Comparison of ENCODE assay signal across 15 mouse cellular contexts in genomic region chrX:99396180-99396579, GRCm38 (mm10).
DNase-seq lines count a peak whose midpoint lies in the region; ATAC-seq and TF ChIP-seq lines count a peak whose summit lies in the region.
"Had no signal": no experiment of that assay in that cellular context is flagged by ENCODE, and none has a peak within 500 bp of the region (broad histone marks: within the 10 kb centered on the region; RNA-seq: fewer than 3 reads in every experiment).

No protein-coding gene starts in this region.

- no peaks in the 10 kb centered on the region for H3K4me1 ChIP-seq in heart, adult 2 months (ENCODE audit: control insufficient read depth, insufficient read depth, low read length)
- no peaks in the 10 kb centered on the region for H3K4me1 ChIP-seq in lung, postnatal 0 days (ENCODE audit: insufficient read depth, low read depth, low read length)
- H3K4me1 ChIP-seq in embryonic facial prominence, embryonic 12.5 days, result peaks cover 10% of the 10 kb centered on the region
- peaks cover 30% of the 10 kb centered on the region for H3K4me1 ChIP-seq in limb, embryonic 12.5 days (replicated peaks)
- 0 out of 2 replicates have a peak, but pooled peaks cover 4% of the 10 kb centered on the region for H3K4me1 ChIP-seq in heart, embryonic 11.5 days (ENCODE audit: control insufficient read depth, insufficient read depth, low read length)
- H3K4me1 ChIP-seq: liver, embryonic 15.5 days had no signal

- no peak for TF ChIP-seq CTCF in heart, adult 2 months (IDR thresholded peaks at IDR 0.05)
- no peak for TF ChIP-seq CTCF in lung, postnatal 0 days (IDR thresholded peaks at IDR 0.05)

- H3K27ac ChIP-seq in heart, adult 2 months, result no peak overlapping the region
- H3K27ac ChIP-seq in lung, postnatal 0 days (ENCODE audit: low read length), result no peak overlapping the region
- H3K27ac ChIP-seq in embryonic facial prominence, embryonic 12.5 days, result peak overlapping the region; percentile 54
- H3K27ac ChIP-seq in limb, embryonic 12.5 days, result peak overlapping the region; percentile 76; the same call in 1 of the 2 replicates
- no peak overlapping the region for H3K27ac ChIP-seq in heart, embryonic 11.5 days (ENCODE audit: low read depth, low read length)
- H3K27ac ChIP-seq: left cerebral cortex, adult 2 months; liver, embryonic 15.5 days; midbrain, embryonic 12.5 days had no signal

- TF ChIP-seq EP300 in heart, adult 2 months (IDR thresholded peaks at IDR 0.05; ENCODE audit: insufficient read depth, low read depth, low read length), result no peak
- no peak for TF ChIP-seq EP300 in lung, postnatal 0 days (IDR thresholded peaks at IDR 0.05)

- no peaks in the 10 kb centered on the region for H3K36me3 ChIP-seq in heart, adult 2 months (ENCODE audit: control insufficient read depth, insufficient read depth, low read length)
- H3K36me3 ChIP-seq in lung, postnatal 0 days (ENCODE audit: insufficient read depth, low read length), result no peaks in the 10 kb centered on the region
- H3K36me3 ChIP-seq in embryonic facial prominence, embryonic 12.5 days, result no peaks in the 10 kb centered on the region
- H3K36me3 ChIP-seq in limb, embryonic 12.5 days, result no peaks in the 10 kb centered on the region
- no peaks in the 10 kb centered on the region for H3K36me3 ChIP-seq in heart, embryonic 11.5 days (ENCODE audit: control insufficient read depth, insufficient read depth, low read length)
- H3K36me3 ChIP-seq: G1E; liver, embryonic 15.5 days; midbrain, embryonic 12.5 days had no signal

- H3K9ac ChIP-seq in heart, adult 2 months (ENCODE audit: low read depth, low read length), result no peak overlapping the region
- H3K9ac ChIP-seq in lung, postnatal 0 days (replicated peaks; ENCODE audit: low read depth), result no peak overlapping the region
- H3K9ac ChIP-seq in embryonic facial prominence, embryonic 12.5 days, result no peak overlapping the region
- H3K9ac ChIP-seq in limb, embryonic 12.5 days (replicated peaks), result no peak overlapping the region
- H3K9ac ChIP-seq in heart, embryonic 11.5 days (ENCODE audit: low read depth, low read length), result no peak overlapping the region
- H3K9ac ChIP-seq: liver, embryonic 15.5 days; midbrain, embryonic 12.5 days had no signal

- peak; percentile 46 for ATAC-seq in lung, postnatal 0 days
- ATAC-seq in embryonic facial prominence, embryonic 12.5 days (ENCODE audit: insufficient number of reproducible peaks, insufficient read depth, low FRiP score, low TSS enrichment), result 0 out of 2 replicates have a peak, but pooled peaks have one; percentile 24
- 0 out of 2 replicates have a peak, but pooled peaks have one; percentile 48 for ATAC-seq in limb, embryonic 12.5 days (ENCODE audit: insufficient number of reproducible peaks, insufficient read depth, low FRiP score, low TSS enrichment, low read depth)
- no peak for ATAC-seq in heart, embryonic 11.5 days (replicated peaks; ENCODE audit: insufficient number of reproducible peaks, low FRiP score, low TSS enrichment)

- TF ChIP-seq POLR2A in heart, adult 2 months (IDR thresholded peaks at IDR 0.05; ENCODE audit: insufficient read depth, low read depth, low read length), result no peak

- DNase-seq in heart, adult 11 months, result peak; percentile 23
- DNase-seq in heart, adult 2 months, result no peak
- DNase-seq in lung, postnatal 0 days (ENCODE audit: low spot score), result no peak
- DNase-seq in lung, postnatal 14 days, result no peak
- DNase-seq in cerebellum, adult 9-11 months, result no peak
- DNase-seq: heart, postnatal 4 days; kidney, adult 18-20 months; right cerebral cortex, postnatal 4 days had no signal

- no peaks in the 10 kb centered on the region for H3K27me3 ChIP-seq in heart, adult 2 months (ENCODE audit: control insufficient read depth, insufficient read depth, low read length)
- H3K27me3 ChIP-seq in lung, postnatal 0 days (replicated peaks; ENCODE audit: insufficient read depth, low read length), result no peaks in the 10 kb centered on the region
- peaks cover 44% of the 10 kb centered on the region for H3K27me3 ChIP-seq in embryonic facial prominence, embryonic 12.5 days
- H3K27me3 ChIP-seq in limb, embryonic 12.5 days, result peaks cover 81% of the 10 kb centered on the region
- H3K27me3 ChIP-seq in heart, embryonic 11.5 days (ENCODE audit: control insufficient read depth, insufficient read depth, low read length), result peaks cover 26% of the 10 kb centered on the region

- no peaks in the 10 kb centered on the region for H3K79me2 ChIP-seq in heart, adult 2 months (replicated peaks; ENCODE audit: control insufficient read depth, insufficient read depth, low read length)

- intact Hi-C loops in heart, adult 2 months (cut with DNase I), result no loop called here

- H3K9me3 ChIP-seq in lung, postnatal 0 days (ENCODE audit: low read length), result no peaks in the 10 kb centered on the region
- no peaks in the 10 kb centered on the region for H3K9me3 ChIP-seq in embryonic facial prominence, embryonic 12.5 days
- no peaks in the 10 kb centered on the region for H3K9me3 ChIP-seq in limb, embryonic 12.5 days
- H3K9me3 ChIP-seq in heart, embryonic 11.5 days (replicated peaks; ENCODE audit: control insufficient read depth, low read length), result no peaks in the 10 kb centered on the region
- H3K9me3 ChIP-seq: G1E; liver, embryonic 15.5 days; midbrain, embryonic 12.5 days had no signal

- H3K4me2 ChIP-seq in lung, postnatal 0 days (replicated peaks; ENCODE audit: low read depth, low read length), result no peak overlapping the region
- no peak overlapping the region for H3K4me2 ChIP-seq in embryonic facial prominence, embryonic 12.5 days (replicated peaks)
- no peak overlapping the region for H3K4me2 ChIP-seq in limb, embryonic 12.5 days
- no peak overlapping the region for H3K4me2 ChIP-seq in heart, embryonic 11.5 days
- H3K4me2 ChIP-seq: liver, embryonic 15.5 days; midbrain, embryonic 12.5 days had no signal

- WGBS in heart, adult 2 months, result 87% methylated on average over 6 of the region's 6 CpGs
- WGBS in lung, postnatal 0 days, result 52% methylated on average over 6 of the region's 6 CpGs
- 46% methylated on average over 6 of the region's 6 CpGs for whole genome bisulfite sequencing in embryonic facial prominence, embryonic 12.5 days
- WGBS in limb, embryonic 12.5 days, result 18% methylated on average over 6 of the region's 6 CpGs
- 65% methylated on average over 6 of the region's 6 CpGs for WGBS in heart, embryonic 11.5 days (ENCODE audit: insufficient replicate concordance)

- H3K4me3 ChIP-seq in heart, adult 2 months, result no peak overlapping the region
- no peak overlapping the region for H3K4me3 ChIP-seq in lung, postnatal 0 days (ENCODE audit: low read depth, low read length)
- no peak overlapping the region for H3K4me3 ChIP-seq in embryonic facial prominence, embryonic 12.5 days
- no peak overlapping the region for H3K4me3 ChIP-seq in limb, embryonic 12.5 days (replicated peaks)
- no peak overlapping the region for H3K4me3 ChIP-seq in heart, embryonic 11.5 days (ENCODE audit: low read depth, low read length)
- H3K4me3 ChIP-seq: left cerebral cortex, adult 2 months; liver, embryonic 15.5 days; midbrain, embryonic 12.5 days had no signal

Comparison
In these comparisons a context has a peak if more than half of its experiments do, and no peak if none do; other contexts are left out.
1. H3K27ac ChIP-seq: peak in embryonic facial prominence, embryonic 12.5 days (single experiment) and limb, embryonic 12.5 days (single experiment); none in heart, adult 2 months (single experiment), lung, postnatal 0 days (single experiment) and heart, embryonic 11.5 days (single experiment).